Mouse (Mus musculus): ENCODE data around the gene Hook2.

- TF ChIP-seq CTCF (IDR thresholded peaks at IDR 0.05; ENCODE audit: low read depth) = no peak
- no peak for TF ChIP-seq EP300 (IDR thresholded peaks at IDR 0.05; ENCODE audit: low read depth)
Observed at GRCm38 (mm10) chr8:84984294-84985048, 5.9 kb upstream of the Hook2 start.
